Mouse (Mus musculus): Measurements from ENCODE around the gene Arhgap18.

- TF ChIP-seq MAX (IDR thresholded peaks at IDR 0.05; ENCODE audit: low read depth) = no peak
- TF ChIP-seq TCF3 (IDR thresholded peaks at IDR 0.05; ENCODE audit: insufficient read length, low read depth) = no peak
- TF ChIP-seq TCF12 (IDR thresholded peaks at IDR 0.05; ENCODE audit: insufficient read depth, poor library complexity, severe bottlenecking) = no peak
These were observed 7.9 kb downstream of the Arhgap18 start for GRCm38 (mm10) chr10:26761103-26761502.
